Mouse (Mus musculus): Measurements from ENCODE around the gene Esp15. TPM values are rescaled to one million over a fixed set of nuclear protein-coding genes. Genes with fewer than 3 reads are reported as not detected.
"Not testable (repeated sequence)": the region's sequence is repeated elsewhere in the genome, so short reads cannot be mapped to it uniquely, and the experiment has no call there.

Esp15 gene
- polyA plus RNA-seq (2016; fragmentation: Nextera tagmentation; extraction: Ambion mirVana), result not detected in 2 replicates

- not testable (repeated sequence) for H3K4me3 ChIP-seq (replicated peaks); H3K9ac ChIP-seq; ATAC-seq (ENCODE audit: low FRiP score); H3K4me1 ChIP-seq; H3K27me3 ChIP-seq; H3K9me3 ChIP-seq; H3K4me2 ChIP-seq; H3K36me3 ChIP-seq (replicated peaks); H3K27ac ChIP-seq
- 72% methylated on average over 6 of the region's 6 CpGs for WGBS
These were observed at the start of gene Esp15 for GRCm38 (mm10) chr17:39640654-39641053. Gene Esp15, plus strand, starts transcription at chr17:39640954.

GRCm38 (mm10) chr17:39591550-39591949 is 49.2 kb upstream of the Esp15 start:
- no peak for ATAC-seq (ENCODE audit: low FRiP score)
- Histone ChIP-seq H3K4me1 (no peaks in the 10 kb centered on the region), H3K4me2 (no peak overlapping the region), H3K4me3 (replicated peaks) (no peak overlapping the region), H3K27me3 (no peaks in the 10 kb centered on the region), H3K27ac (no peak overlapping the region), H3K9me3 (peaks cover 6% of the 10 kb centered on the region; the same call in 1 of the 2 replicates), H3K36me3 (replicated peaks) (no peaks in the 10 kb centered on the region), H3K9ac (no peak overlapping the region)
- WGBS, result 55% methylated on average over 1 of the region's 1 CpGs

Other genes starting within 250 kb of the Esp15 start
- not detected in 2 replicates for gene Esp18, start 234.6 kb upstream of the Esp15 start, polyA plus RNA-seq (2016; fragmentation: Nextera tagmentation; extraction: Ambion mirVana)
- gene Esp16, start 104.8 kb upstream of the Esp15 start, polyA plus RNA-seq (2016; fragmentation: Nextera tagmentation; extraction: Ambion mirVana), result not detected in 2 replicates